Mouse (Mus musculus): ENCODE data around the gene Scaper. TPM values are rescaled to one million over a fixed set of nuclear protein-coding genes. Genes with fewer than 3 reads are reported as not detected.

Scaper gene
- polyA plus RNA-seq, 1 experiment from 2014 or later, result 13.2 TPM

GRCm38 (mm10) chr9:55542366-55543325 is 395.3 kb downstream of the Scaper start:
- peak overlapping the region; percentile 55 for H3K4me2 ChIP-seq (ENCODE audit: low read depth, low read length)
- H3K27me3 ChIP-seq (ENCODE audit: control insufficient read depth, insufficient read depth, low read length), result peaks cover 58% of the 10 kb centered on the region
- H3K9ac ChIP-seq (replicated peaks; ENCODE audit: low read length), result peak overlapping the region; percentile 60
- no peak for ATAC-seq (replicated peaks; ENCODE audit: insufficient number of reproducible peaks, low FRiP score, low TSS enrichment, low read depth)
- no peaks in the 10 kb centered on the region for H3K36me3 ChIP-seq (replicated peaks; ENCODE audit: control insufficient read depth, insufficient read depth, low read depth, low read length)
- H3K9me3 ChIP-seq (replicated peaks; ENCODE audit: control insufficient read depth, low read length), result no peaks in the 10 kb centered on the region
- DNase-seq (ENCODE audit: low spot score), result peak; percentile 22
- WGBS, result 2% methylated on average over 52 of the region's 59 CpGs
- H3K4me1 ChIP-seq (ENCODE audit: control insufficient read depth, insufficient read depth, low read length), result peaks cover 10% of the 10 kb centered on the region
- H3K4me3 ChIP-seq (ENCODE audit: low read depth, low read length), result peak overlapping the region; percentile 24
- H3K27ac ChIP-seq (replicated peaks; ENCODE audit: low read depth, low read length), result 0 out of 2 replicates have a peak overlapping the region, but pooled peaks have one; percentile 28

GRCm38 (mm10) chr9:55541681-55542365 is 396.1 kb downstream of the Scaper start:
- Histone ChIP-seq H3K4me3 (ENCODE audit: low read depth, low read length) (peak overlapping the region; percentile 24), H3K27me3 (ENCODE audit: control insufficient read depth, insufficient read depth, low read length) (peaks cover 60% of the 10 kb centered on the region), H3K4me1 (ENCODE audit: control insufficient read depth, insufficient read depth, low read length) (peaks cover 10% of the 10 kb centered on the region), H3K27ac (replicated peaks; ENCODE audit: low read depth, low read length) (0 out of 2 replicates have a peak overlapping the region, but pooled peaks have one; percentile 28), H3K36me3 (replicated peaks; ENCODE audit: control insufficient read depth, insufficient read depth, low read depth, low read length) (no peaks in the 10 kb centered on the region), H3K9ac (replicated peaks; ENCODE audit: low read length) (peak overlapping the region; percentile 60), H3K4me2 (ENCODE audit: low read depth, low read length) (peak overlapping the region; percentile 55), H3K9me3 (replicated peaks; ENCODE audit: control insufficient read depth, low read length) (no peaks in the 10 kb centered on the region)
- DNase-seq (ENCODE audit: low spot score) (peak; percentile 51), ATAC-seq (replicated peaks; ENCODE audit: insufficient number of reproducible peaks, low FRiP score, low TSS enrichment, low read depth) (no peak)
- under 1% methylated on average over 59 of the region's 59 CpGs for WGBS

GRCm38 (mm10) chr9:55540888-55541287 is 397.0 kb downstream of the Scaper start:
- peaks cover 50% of the 10 kb centered on the region for H3K27me3 ChIP-seq (ENCODE audit: control insufficient read depth, insufficient read depth, low read length)
- ATAC-seq (replicated peaks; ENCODE audit: insufficient number of reproducible peaks, low FRiP score, low TSS enrichment, low read depth) (peak; percentile 97), DNase-seq (ENCODE audit: low spot score) (peak; percentile 92)
- H3K4me2 ChIP-seq (ENCODE audit: low read depth, low read length), result peak overlapping the region; percentile 55
- no peaks in the 10 kb centered on the region for H3K9me3 ChIP-seq (replicated peaks; ENCODE audit: control insufficient read depth, low read length)
- H3K27ac ChIP-seq (replicated peaks; ENCODE audit: low read depth, low read length), result no peak overlapping the region
- H3K9ac ChIP-seq (replicated peaks; ENCODE audit: low read length), result peak overlapping the region; percentile 46; the same call in 1 of the 2 replicates
- under 1% methylated on average over 28 of the region's 28 CpGs for WGBS
- peaks cover 6% of the 10 kb centered on the region for H3K4me1 ChIP-seq (ENCODE audit: control insufficient read depth, insufficient read depth, low read length)
- H3K4me3 ChIP-seq (ENCODE audit: low read depth, low read length), result peak overlapping the region; percentile 24
- H3K36me3 ChIP-seq (replicated peaks; ENCODE audit: control insufficient read depth, insufficient read depth, low read depth, low read length), result no peaks in the 10 kb centered on the region

- DNase-seq (ENCODE audit: low spot score) (no peak), ATAC-seq (replicated peaks; ENCODE audit: insufficient number of reproducible peaks, low FRiP score, low TSS enrichment, low read depth) (no peak)
- no peak overlapping the region for H3K27ac ChIP-seq (replicated peaks; ENCODE audit: low read depth, low read length)
- H3K9me3 ChIP-seq (replicated peaks; ENCODE audit: control insufficient read depth, low read length), result no peaks in the 10 kb centered on the region
- 0% methylated on average over 12 of the region's 12 CpGs for WGBS
- H3K4me2 ChIP-seq (ENCODE audit: low read depth, low read length), result peak overlapping the region; percentile 55
- H3K27me3 ChIP-seq (ENCODE audit: control insufficient read depth, insufficient read depth, low read length), result peaks cover 45% of the 10 kb centered on the region
- H3K4me1 ChIP-seq (ENCODE audit: control insufficient read depth, insufficient read depth, low read length), result peaks cover 6% of the 10 kb centered on the region
- H3K9ac ChIP-seq (replicated peaks; ENCODE audit: low read length), result peak overlapping the region; percentile 46
- no peaks in the 10 kb centered on the region for H3K36me3 ChIP-seq (replicated peaks; ENCODE audit: control insufficient read depth, insufficient read depth, low read depth, low read length)
- peak overlapping the region; percentile 24 for H3K4me3 ChIP-seq (ENCODE audit: low read depth, low read length)
Observed at GRCm38 (mm10) chr9:55540391-55540770, 397.5 kb downstream of the Scaper start.

GRCm38 (mm10) chr9:55539661-55540390 is 398.1 kb downstream of the Scaper start:
- Histone ChIP-seq H3K27me3 (ENCODE audit: control insufficient read depth, insufficient read depth, low read length) (peaks cover 41% of the 10 kb centered on the region), H3K9ac (replicated peaks; ENCODE audit: low read length) (peak overlapping the region; percentile 26), H3K4me2 (ENCODE audit: low read depth, low read length) (peak overlapping the region; percentile 29), H3K9me3 (replicated peaks; ENCODE audit: control insufficient read depth, low read length) (no peaks in the 10 kb centered on the region), H3K27ac (replicated peaks; ENCODE audit: low read depth, low read length) (no peak overlapping the region), H3K36me3 (replicated peaks; ENCODE audit: control insufficient read depth, insufficient read depth, low read depth, low read length) (no peaks in the 10 kb centered on the region), H3K4me1 (ENCODE audit: control insufficient read depth, insufficient read depth, low read length) (peaks cover 6% of the 10 kb centered on the region), H3K4me3 (ENCODE audit: low read depth, low read length) (peak overlapping the region; percentile 24)
- ATAC-seq (replicated peaks; ENCODE audit: insufficient number of reproducible peaks, low FRiP score, low TSS enrichment, low read depth), result no peak
- 2% methylated on average over 31 of the region's 31 CpGs for WGBS
- DNase-seq (ENCODE audit: low spot score), result peak; percentile 56

GRCm38 (mm10) chr9:55539006-55539405 is 398.9 kb downstream of the Scaper start:
- Histone ChIP-seq H3K27ac (replicated peaks; ENCODE audit: low read depth, low read length) (no peak overlapping the region), H3K9me3 (replicated peaks; ENCODE audit: control insufficient read depth, low read length) (no peaks in the 10 kb centered on the region), H3K27me3 (ENCODE audit: control insufficient read depth, insufficient read depth, low read length) (peaks cover 36% of the 10 kb centered on the region), H3K4me3 (ENCODE audit: low read depth, low read length) (peak overlapping the region; percentile 3; the same call in 1 of the 2 replicates), H3K9ac (replicated peaks; ENCODE audit: low read length) (no peak overlapping the region), H3K4me1 (ENCODE audit: control insufficient read depth, insufficient read depth, low read length) (peaks cover 6% of the 10 kb centered on the region), H3K36me3 (replicated peaks; ENCODE audit: control insufficient read depth, insufficient read depth, low read depth, low read length) (no peaks in the 10 kb centered on the region), H3K4me2 (ENCODE audit: low read depth, low read length) (no peak overlapping the region)
- 0% methylated on average over 1 of the region's 1 CpGs for WGBS
- DNase-seq (ENCODE audit: low spot score) (no peak), ATAC-seq (replicated peaks; ENCODE audit: insufficient number of reproducible peaks, low FRiP score, low TSS enrichment, low read depth) (no peak)

- peak within 1 kb of the TSS; percentile 29; the same call in 1 of the 2 replicates for H3K4me2 ChIP-seq (ENCODE audit: low read depth, low read length)
- H3K4me1 ChIP-seq (ENCODE audit: control insufficient read depth, insufficient read depth, low read length), result peaks cover 6% of the 10 kb centered on the region
- H3K4me3 ChIP-seq (ENCODE audit: low read depth, low read length), result peak within 1 kb of the TSS; percentile 24
- peaks cover 31% of the 10 kb centered on the region for H3K27me3 ChIP-seq (ENCODE audit: control insufficient read depth, insufficient read depth, low read length)
- no peak for DNase-seq (ENCODE audit: low spot score)
- no peaks in the 10 kb centered on the region for H3K9me3 ChIP-seq (replicated peaks; ENCODE audit: control insufficient read depth, low read length)
- H3K36me3 ChIP-seq (replicated peaks; ENCODE audit: control insufficient read depth, insufficient read depth, low read depth, low read length), result no peaks in the 10 kb centered on the region
- peak within 1 kb of the TSS; percentile 26 for H3K9ac ChIP-seq (replicated peaks; ENCODE audit: low read length)
- H3K27ac ChIP-seq (replicated peaks; ENCODE audit: low read depth, low read length), result no peak within 1 kb of the TSS
- ATAC-seq (replicated peaks; ENCODE audit: insufficient number of reproducible peaks, low FRiP score, low TSS enrichment, low read depth), result no peak
- WGBS, result 8% methylated on average over 4 of the region's 4 CpGs
Observed at GRCm38 (mm10) chr9:55538377-55538776, 399.5 kb downstream of the Scaper start, which contains the start of gene Isl2. Isl2 (plus strand) TSS chr9:55538672.

All from embryonic facial prominence, embryonic 11.5 days (tissue).